Mouse (Mus musculus) embryonic stem cell, embryonic (primary cell): ENCODE results near the gene Igsf8.

Experiments
- CTCF ChIA-PET, 4 experiments: fragments of 300-600 bp in 2 of 4; fragments of 350-600 bp in 2 of 4; sonication (Branson Sonifier 250); formaldehyde crosslinking; loops; one replicate each; lab custom pipeline; 2022; ENCODE audit warnings: inconsistent platforms in 2 of 4; lab: Charles Lee
- POLR2A ChIA-PET, 4 experiments: fragments of 300-600 bp in 2 of 4; fragments of 350-600 bp in 2 of 4; sonication (Branson Sonifier 250); formaldehyde crosslinking; loops; one replicate each; lab custom pipeline; 2022; ENCODE audit warnings: antibody characterized with exemption in 4 of 4, inconsistent platforms in 1 of 4; lab: Charles Lee

The Igsf8 gene

GRCm38 (mm10) chr1:172261477-172262078 lies at the start of gene Igsf8:
TSS of gene Igsf8 (plus strand) at chr1:172261641.
- ChIA-PET CTCF (interaction anchor here in 3 of 4 experiments (0.6 to 1.4 kb wide), 9 partner anchors 22 to 208 kb away, joined by 3 to 14 read pairs (median 4); partner anchors contain the start of gene Atp1a2 (in 1 of the 3)), POLR2A (interaction anchor here in 3 of 4 experiments (0.5 to 3.4 kb wide), 24 partner anchors 13 to 241 kb away, joined by 3 to 13 read pairs (median 3); partner anchors contain the start of genes Dcaf8 (in 1 of the 3), Ncstn (in 1 of the 3) and Nhlh1 (in 1 of the 3))

GRCm38 (mm10) chr1:172212776-172213175 lies 48.7 kb upstream of the Igsf8 start:
- ChIA-PET POLR2A (interaction anchor here (0.5 to 4.9 kb wide), 22 partner anchors 8 to 185 kb away, joined by 3 to 48 read pairs (median 4); partner anchors contain the start of genes Dcaf8 (in 2 of the 4), Ncstn (in 2 of the 4), Atp1a4 (in 1 of the 4) and Copa (in 1 of the 4)), CTCF (interaction anchor here in 2 of 4 experiments (1.0 to 1.4 kb wide), 4 partner anchors 15 to 112 kb away, joined by 3 to 4 read pairs (median 3); no protein-coding TSS in a partner anchor)

- CTCF ChIA-PET, result no interaction called here
- POLR2A ChIA-PET, result interaction anchor here in 3 of 4 experiments (0.6 to 4.9 kb wide), 7 partner anchors 9 to 162 kb away, joined by 4 to 48 read pairs (median 5); partner anchors contain the start of genes Pea15a (in 1 of the 3) and Pigm (in 1 of the 3)
Measured at GRCm38 (mm10) chr1:172213771-172214170, 47.7 kb upstream of the Igsf8 start.

- ChIA-PET CTCF (interaction anchor here in 1 of 4 experiments (0.8 kb wide), 1 partner anchor 72 kb away, joined by 4 read pairs; no protein-coding TSS in a partner anchor), POLR2A (interaction anchor here in 2 of 4 experiments (1.3 to 4.9 kb wide), 4 partner anchors 8 to 71 kb away, joined by 4 to 48 read pairs (median 10); partner anchors contain the start of gene Pea15a (in 2 of the 2))
Measured at GRCm38 (mm10) chr1:172214748-172215147, 46.7 kb upstream of the Igsf8 start.

GRCm38 (mm10) chr1:172217148-172217547 lies 44.3 kb upstream of the Igsf8 start:
- ChIA-PET CTCF (interaction anchor here (0.6 to 3.1 kb wide), 11 partner anchors 10 to 148 kb away, joined by 3 to 11 read pairs (median 4); partner anchors contain the start of genes Copa (in 1 of the 4), Ncstn (in 1 of the 4) and Pea15a (in 1 of the 4)), POLR2A (interaction anchor here in 3 of 4 experiments (0.7 to 2.0 kb wide), 14 partner anchors 10 to 165 kb away, joined by 3 to 11 read pairs (median 5); partner anchors contain the start of genes Pea15a (in 3 of the 3), Dcaf8 (in 1 of the 3) and Ncstn (in 1 of the 3))

GRCm38 (mm10) chr1:172218164-172218910 lies 43.1 kb upstream of the Igsf8 start:
- CTCF ChIA-PET, result interaction anchor here in 3 of 4 experiments (0.5 to 3.1 kb wide), 7 partner anchors 12 to 106 kb away, joined by 3 to 11 read pairs (median 3); partner anchors contain the start of gene Pea15a (in 1 of the 3)
- POLR2A ChIA-PET, result interaction anchor here in 3 of 4 experiments (0.6 to 4.5 kb wide), 19 partner anchors 10 to 209 kb away, joined by 3 to 18 read pairs (median 4); partner anchors contain the start of genes Dcaf8 (in 2 of the 3) and Pea15a (in 2 of the 3)

GRCm38 (mm10) chr1:172219451-172220406 lies 41.7 kb upstream of the Igsf8 start, which contains the start of gene Casq1:
TSS of gene Casq1 (minus strand) at chr1:172219868.
- ChIA-PET POLR2A (interaction anchor here in 3 of 4 experiments (0.6 to 4.5 kb wide), 18 partner anchors 12 to 210 kb away, joined by 3 to 18 read pairs (median 3); partner anchors contain the start of genes Pea15a (in 2 of the 3) and Dcaf8 (in 1 of the 3)), CTCF (interaction anchor here in 2 of 4 experiments (0.9 to 3.1 kb wide), 5 partner anchors 13 to 101 kb away, joined by 3 to 11 read pairs (median 5); partner anchors contain the start of gene Pea15a (in 1 of the 2))

- POLR2A ChIA-PET, result interaction anchor here in 2 of 4 experiments (0.8 to 4.5 kb wide), 6 partner anchors 11 to 56 kb away, joined by 3 to 18 read pairs (median 6); partner anchors contain the start of gene Pea15a (in 2 of the 2)
- CTCF ChIA-PET, result interaction anchor here in 1 of 4 experiments (1.2 kb wide), 1 partner anchor 58 kb away, joined by 5 read pairs; no protein-coding TSS in a partner anchor
Measured at GRCm38 (mm10) chr1:172220414-172220813, 41.0 kb upstream of the Igsf8 start.

- ChIA-PET CTCF (interaction anchor here in 3 of 4 experiments (0.5 to 1.1 kb wide), 7 partner anchors 36 to 174 kb away, joined by 3 to 14 read pairs (median 7); no protein-coding TSS in a partner anchor), POLR2A (interaction anchor here (0.5 to 4.5 kb wide), 17 partner anchors 9 to 194 kb away, joined by 3 to 18 read pairs (median 3); partner anchors contain the start of genes Atp1a2 (in 1 of the 4), Dcaf8 (in 1 of the 4) and Pea15a (in 1 of the 4))
Measured at GRCm38 (mm10) chr1:172221297-172222063, 40.0 kb upstream of the Igsf8 start.

- POLR2A ChIA-PET, result interaction anchor here in 1 of 4 experiments (0.6 to 1.5 kb wide), 5 partner anchors 9 to 291 kb away, joined by 3 to 4 read pairs (median 3); no protein-coding TSS in a partner anchor
- CTCF ChIA-PET, result interaction anchor here in 1 of 4 experiments (0.6 kb wide), 1 partner anchor 335 kb away, joined by 4 read pairs; no protein-coding TSS in a partner anchor
Measured at GRCm38 (mm10) chr1:172228209-172228608, 33.2 kb upstream of the Igsf8 start.

- CTCF ChIA-PET, result no interaction called here
- POLR2A ChIA-PET, result interaction anchor here in 1 of 4 experiments (1.0 to 1.5 kb wide), 2 partner anchors 11 to 51 kb away, joined by 3 to 4 read pairs; no protein-coding TSS in a partner anchor
Measured at GRCm38 (mm10) chr1:172229215-172229614, 32.2 kb upstream of the Igsf8 start.

- CTCF ChIA-PET, result interaction anchor here in 2 of 4 experiments (0.6 to 0.7 kb wide), 3 partner anchors 103 to 180 kb away, joined by 3 to 5 read pairs (median 3); no protein-coding TSS in a partner anchor
- POLR2A ChIA-PET, result interaction anchor here (0.6 to 1.8 kb wide), 18 partner anchors 9 to 221 kb away, joined by 3 to 9 read pairs (median 4); partner anchors contain the start of genes Igsf8 (in 1 of the 4) and Pea15a (in 1 of the 4)
Measured at GRCm38 (mm10) chr1:172240945-172241708, 20.3 kb upstream of the Igsf8 start.

GRCm38 (mm10) chr1:172242401-172242800 lies 19.0 kb upstream of the Igsf8 start:
- ChIA-PET CTCF (interaction anchor here in 2 of 4 experiments (0.6 to 1.7 kb wide), 4 partner anchors 69 to 123 kb away, joined by 3 to 4 read pairs (median 4); no protein-coding TSS in a partner anchor), POLR2A (interaction anchor here (0.6 to 2.7 kb wide), 31 partner anchors 9 to 222 kb away, joined by 3 to 14 read pairs (median 3); partner anchors contain the start of genes Dcaf8 (in 2 of the 4), Igsf8 (in 2 of the 4), Atp1a4 (in 1 of the 4) and Copa (in 1 of the 4))
